Mouse (Mus musculus) heart, postnatal 0 days (tissue): ENCODE results near the gene Abce1. TPM values are rescaled to one million over a fixed set of nuclear protein-coding genes. Genes with fewer than 3 reads are reported as not detected.
"Not testable (repeated sequence)": the region's sequence is repeated elsewhere in the genome, so short reads cannot be mapped to it uniquely, and the experiment has no call there.

Source experiments
- ATAC-seq: fragments of 200-750 bp; cut with Nextera tagmentation; 2 replicates; pipeline ENCODE4 v1.8.0; 2017; ENCODE audit warnings: low read depth, moderate number of reproducible peaks, moderate library complexity; ENCODE audit not compliant: insufficient read depth
- DNase-seq: peaks from one replicate; pipeline ENCODE4 v3.0.0-alpha.2; 2016; ENCODE audit warnings: low spot score
- H3K27ac ChIP-seq: fragments of 300-500 bp; sonication (generic); 2 replicates; pipeline ENCODE4 v1.5.1; 2014; ENCODE audit warnings: low read depth, mild to moderate bottlenecking
- H3K27me3 ChIP-seq: fragments of 300-500 bp; sonication (generic); 2 replicates; pipeline ENCODE4 v1.6.1; 2014; ENCODE audit warnings: low read length, mixed read lengths; ENCODE audit not compliant: control insufficient read depth, insufficient read depth
- H3K36me3 ChIP-seq: fragments of 300-500 bp; sonication (generic); replicated peaks from 2 replicates; pipeline ENCODE4 v1.6.1; 2014; ENCODE audit warnings: low read length, mixed read lengths; ENCODE audit not compliant: control insufficient read depth, insufficient read depth
- H3K4me1 ChIP-seq: fragments of 300-500 bp; sonication (generic); 2 replicates; pipeline ENCODE4 v1.6.1; 2014; ENCODE audit warnings: antibody characterized with exemption; ENCODE audit not compliant: control insufficient read depth, insufficient read depth
- H3K4me2 ChIP-seq: fragments of 300-500 bp; sonication (generic); 2 replicates; pipeline ENCODE4 v1.6.1; 2014; ENCODE audit warnings: low read depth, mild to moderate bottlenecking, low read length, moderate library complexity
- H3K4me3 ChIP-seq: fragments of 300-500 bp; sonication (generic); 2 replicates; pipeline ENCODE4 v1.5.1; 2014; ENCODE audit warnings: low read depth, low read length
- H3K9ac ChIP-seq: fragments of 300-500 bp; sonication (generic); replicated peaks from 2 replicates; pipeline ENCODE4 v1.6.1; 2014; ENCODE audit warnings: low read depth, low read length, mixed read lengths
- H3K9me3 ChIP-seq: fragments of 300-500 bp; sonication (generic); replicated peaks from 2 replicates; pipeline ENCODE4 v1.6.1; 2016; ENCODE audit warnings: low read length; ENCODE audit not compliant: control insufficient read depth
- CTCF ChIP-seq: IDR thresholded peaks from 2 replicates; pipeline ENCODE4 v1.5.1; 2016; ENCODE audit warnings: antibody characterized with exemption, control low read depth, low read depth
- EP300 ChIP-seq: IDR thresholded peaks from 2 replicates; pipeline ENCODE4 v1.6.1; 2016; ENCODE audit warnings: antibody characterized with exemption, low read depth
- WGBS: fragments of 180-500 bp; shearing (Covaris S2); extraction: QIAGEN DNeasy Blood & Tissue Kit; methylation state at CpG from one replicate; pipeline ENCODE4 v1.1.7; 2014; 5-methylcytosine and 5-hydroxymethylcytosine counted together
- polyA plus RNA-seq: library from polyadenylated mRNA; unstranded; fragments of >200 nt; fragmentation: Nextera tagmentation; extraction: Ambion mirVana; gene quantifications from 2 replicates; pipeline ENCODE4 v1.2.1, GENCODE M21; 2015
- total RNA-seq: library from RNA; depleted of rRNA; stranded (reverse); fragments of >200 nt; gene quantifications from 2 replicates; pipeline ENCODE4 v1.2.3, GENCODE M21; 2014; ENCODE audit warnings: low replicate concordance

The Abce1 gene
- total and polyA plus RNA-seq, 2 experiments from 2014 or later = 38.6 to 55.0 TPM

DNA sequence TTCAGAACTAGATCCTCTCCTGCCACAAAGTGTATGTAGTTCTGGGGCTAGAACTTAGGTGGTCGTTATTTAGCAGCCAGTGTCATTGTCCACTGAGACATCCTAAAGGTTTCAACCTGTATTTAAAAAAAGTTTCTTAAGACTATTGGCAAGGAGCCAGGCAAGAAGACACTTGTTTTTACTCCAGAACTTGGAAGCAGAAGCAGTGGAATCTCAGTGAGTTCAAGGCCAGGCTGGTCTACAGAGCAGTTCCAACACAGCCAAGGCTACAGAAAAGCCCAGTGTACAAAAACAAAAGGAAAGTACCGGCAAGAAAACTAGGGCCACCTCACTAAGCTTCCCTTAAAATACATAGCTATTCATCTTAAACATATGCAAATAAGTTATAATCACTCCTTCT is 19.0 kb downstream of the Abce1 start:
- 79% methylated on average over 2 of the region's 2 CpGs for WGBS
- DNase-seq = no peak
- TF ChIP-seq CTCF (no peak), EP300 (no peak)

DNA sequence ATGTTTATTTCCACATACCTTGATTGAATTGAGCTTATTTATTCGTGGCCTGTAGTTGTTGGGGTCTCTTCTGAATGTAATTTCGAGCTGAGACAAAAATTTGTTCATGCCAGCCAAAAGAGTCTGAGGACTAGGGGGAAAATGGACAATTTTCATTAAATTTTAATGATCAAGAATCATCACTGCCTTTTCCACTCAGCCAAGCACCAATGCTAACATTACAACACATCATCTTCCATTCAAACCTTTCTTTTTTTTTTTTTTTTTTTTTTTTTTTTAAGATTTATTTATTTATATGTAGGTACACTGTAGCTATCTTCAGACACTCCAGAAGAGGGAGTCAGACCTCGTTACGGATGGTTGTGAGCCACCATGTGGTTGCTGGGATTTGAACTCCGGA is 25.6 kb downstream of the Abce1 start:
- not testable (repeated sequence) for ATAC-seq
- WGBS = 98% methylated on average over 3 of the region's 5 CpGs

More for the DNA sequence above, 19.0 kb downstream of the Abce1 start:
- no peaks in the 10 kb centered on the region for H3K27me3 ChIP-seq
- ATAC-seq = no peak
- no peak overlapping the region for H3K4me2 ChIP-seq
- no peak overlapping the region for H3K27ac ChIP-seq
- H3K9me3 ChIP-seq = no peaks in the 10 kb centered on the region
- H3K9ac ChIP-seq = no peak overlapping the region
- H3K4me1 ChIP-seq = no peaks in the 10 kb centered on the region
- H3K36me3 ChIP-seq = peaks cover 62% of the 10 kb centered on the region
- no peak overlapping the region for H3K4me3 ChIP-seq

GRCm38 (mm10) chr8:79680965-79681364 is 30.6 kb downstream of the Abce1 start:
- WGBS = 29% methylated on average over 2 of the region's 2 CpGs
- Histone ChIP-seq H3K4me3 (peak overlapping the region; percentile 62), H3K4me2 (peak overlapping the region; percentile 74), H3K9ac (peak overlapping the region; percentile 46), H3K9me3 (no peaks in the 10 kb centered on the region), H3K4me1 (peaks cover 5% of the 10 kb centered on the region; the same call in 1 of the 2 replicates), H3K36me3 (peaks cover 37% of the 10 kb centered on the region), H3K27me3 (no peaks in the 10 kb centered on the region), H3K27ac (no peak overlapping the region)
- TF ChIP-seq EP300 (no peak), CTCF (no peak)
- DNase-seq (no peak), ATAC-seq (no peak)

More for the DNA sequence above, 25.6 kb downstream of the Abce1 start:
- H3K27me3 ChIP-seq, H3K9me3 ChIP-seq, H3K27ac ChIP-seq, H3K4me2 ChIP-seq, H3K9ac ChIP-seq, DNase-seq, H3K4me1 ChIP-seq, H3K4me3 ChIP-seq: not testable (repeated sequence)
- peaks cover 78% of the 10 kb centered on the region for H3K36me3 ChIP-seq

GRCm38 (mm10) chr8:79680555-79680954 is 31.0 kb downstream of the Abce1 start:
- TF ChIP-seq CTCF = no peak
- no peak for TF ChIP-seq EP300
- DNase-seq = peak; percentile 15
- Histone ChIP-seq H3K4me2 (peak overlapping the region; percentile 74), H3K9ac (peak overlapping the region; percentile 46), H3K36me3 (peaks cover 36% of the 10 kb centered on the region), H3K27ac (no peak overlapping the region), H3K27me3 (no peaks in the 10 kb centered on the region), H3K4me3 (peak overlapping the region; percentile 62), H3K4me1 (peaks cover 5% of the 10 kb centered on the region; the same call in 1 of the 2 replicates), H3K9me3 (no peaks in the 10 kb centered on the region)
- 3% methylated on average over 34 of the region's 34 CpGs for WGBS
- ATAC-seq = peak; percentile 70

GRCm38 (mm10) chr8:79680083-79680482 is 31.5 kb downstream of the Abce1 start:
- peak overlapping the region; percentile 46 for H3K9ac ChIP-seq

DNA sequence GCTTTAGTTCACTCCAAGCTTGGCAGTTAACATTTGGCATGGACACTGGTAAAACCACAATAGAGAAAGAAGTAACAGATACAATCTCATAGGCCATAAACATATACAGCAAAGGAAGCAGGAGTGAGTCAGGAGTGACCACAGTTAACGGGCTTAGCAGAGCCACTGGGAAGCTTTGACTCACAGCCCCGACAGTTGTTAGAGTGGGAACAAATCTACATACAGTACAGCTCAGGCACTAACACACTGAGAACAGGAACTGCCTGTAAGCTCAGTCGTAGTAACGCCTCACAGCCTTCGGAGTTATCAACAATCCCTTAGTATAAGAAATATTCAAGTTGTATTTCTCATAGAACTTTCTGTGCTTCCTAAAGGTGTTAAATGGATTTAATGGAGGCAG is 32.5 kb downstream of the Abce1 start:
- Histone ChIP-seq H3K27me3 (no peaks in the 10 kb centered on the region), H3K9me3 (no peaks in the 10 kb centered on the region), H3K4me1 (peaks cover 5% of the 10 kb centered on the region; the same call in 1 of the 2 replicates), H3K36me3 (peaks cover 33% of the 10 kb centered on the region), H3K4me2 (no peak overlapping the region), H3K9ac (no peak overlapping the region), H3K27ac (no peak overlapping the region), H3K4me3 (no peak overlapping the region)
- TF ChIP-seq CTCF (no peak), EP300 (no peak)
- WGBS = 62% methylated on average over 5 of the region's 5 CpGs
- DNase-seq = no peak
- ATAC-seq = no peak

More at GRCm38 (mm10) chr8:79680083-79680482, 31.5 kb downstream of the Abce1 start:
- not testable (repeated sequence) for H3K27ac ChIP-seq, H3K9me3 ChIP-seq, ATAC-seq, H3K4me1 ChIP-seq, DNase-seq, H3K27me3 ChIP-seq
- H3K4me2 ChIP-seq = peak overlapping the region; percentile 74
- peak overlapping the region; percentile 62 for H3K4me3 ChIP-seq
- H3K36me3 ChIP-seq = peaks cover 34% of the 10 kb centered on the region
- 22% methylated on average over 10 of the region's 10 CpGs for WGBS
